Mouse (Mus musculus): ENCODE measurements around the gene Chchd6.

Chchd6 gene

GRCm38 (mm10) chr6:89409041-89409440 lies 186.4 kb downstream of the Chchd6 start:
- in situ Hi-C loops (cut with MboI, MseI), result no loop called here

- in situ Hi-C loops (cut with MboI, MseI), result no loop called here
These were observed 187.2 kb downstream of the Chchd6 start for GRCm38 (mm10) chr6:89408259-89408658.

DNA sequence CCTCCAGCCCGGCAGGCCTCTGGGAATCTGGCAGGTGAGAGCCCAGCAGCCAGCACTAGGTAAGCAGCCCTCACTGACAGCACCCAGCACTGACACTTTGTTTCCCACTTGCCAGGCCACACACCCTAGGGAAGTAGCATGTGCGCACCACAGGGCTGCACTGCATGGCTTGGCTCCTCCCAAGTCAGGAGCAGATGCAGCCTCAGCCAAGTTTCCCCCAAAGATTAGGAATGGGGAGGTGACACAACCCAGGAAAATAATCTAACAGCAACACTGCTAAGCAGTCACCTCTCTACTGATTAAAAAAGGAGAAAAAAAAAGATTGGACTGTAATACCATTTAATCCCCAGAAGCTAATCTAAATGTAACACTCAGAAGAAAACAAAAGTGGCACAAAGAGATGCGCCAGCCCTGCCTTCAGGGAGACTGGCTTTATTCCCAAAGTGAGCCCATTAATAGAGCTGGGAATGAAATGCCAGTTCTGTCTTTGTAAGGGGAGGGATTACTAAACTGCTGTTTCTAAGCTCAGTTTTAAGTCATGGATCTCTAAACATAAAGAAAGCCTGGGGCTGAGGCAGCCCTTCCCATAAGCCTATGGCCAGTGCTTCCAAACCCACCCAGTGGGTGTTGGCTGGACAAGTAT lies 188.1 kb downstream of the Chchd6 start:
- in situ Hi-C loops (cut with MboI, MseI), result no loop called here

GRCm38 (mm10) chr6:89404964-89405363 lies 190.5 kb downstream of the Chchd6 start:
- in situ Hi-C loops (cut with MboI, MseI), result no loop called here

DNA sequence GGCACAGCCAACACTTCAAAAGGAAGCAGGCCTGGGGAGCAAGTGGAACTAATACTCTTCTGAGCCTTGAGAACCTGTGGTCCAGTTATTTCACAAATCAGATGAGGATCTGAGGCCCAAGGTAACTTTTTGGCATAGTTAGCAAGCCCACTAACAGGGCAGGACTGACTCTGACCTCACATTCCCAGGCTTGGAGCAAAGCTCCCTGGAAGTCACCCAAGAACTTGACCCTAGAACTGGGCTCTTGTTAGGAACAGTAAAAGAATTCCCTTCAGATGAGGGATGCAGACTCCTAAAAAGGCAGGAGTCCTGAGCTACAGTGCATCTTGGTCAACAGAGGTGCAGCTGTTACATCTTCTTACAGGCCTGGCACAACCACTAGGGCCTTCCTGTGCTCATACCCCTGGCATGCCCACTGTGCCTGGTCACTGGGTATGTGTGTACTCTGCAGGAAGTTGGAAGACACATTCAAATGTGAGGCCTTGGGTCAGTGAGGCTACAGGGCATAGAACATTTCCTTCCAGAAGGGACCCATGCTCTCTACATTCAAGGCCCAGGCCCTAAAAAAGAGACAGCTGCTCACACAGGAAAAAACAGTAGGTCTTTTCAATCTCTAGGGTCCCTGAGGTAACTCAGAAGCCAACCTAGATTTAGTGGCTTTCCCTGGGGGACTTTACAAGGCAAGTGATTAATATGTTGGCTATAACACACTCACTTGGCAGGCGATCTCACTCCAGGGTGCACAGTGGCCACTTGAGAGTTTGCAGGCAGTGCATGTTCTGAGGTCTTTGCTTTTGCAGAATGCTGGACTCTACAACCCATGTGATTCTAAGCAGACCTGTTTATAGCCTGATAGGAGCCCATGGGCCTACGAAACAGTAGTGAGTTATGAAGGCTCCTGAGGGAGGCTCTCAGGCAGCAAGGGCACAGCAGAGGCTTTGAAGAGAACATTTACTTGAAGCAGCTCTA lies 191.9 kb downstream of the Chchd6 start:
- in situ Hi-C loops (cut with MboI, MseI), result no loop called here

GRCm38 (mm10) chr6:89402406-89402805 lies 193.0 kb downstream of the Chchd6 start:
- in situ Hi-C loops (cut with MboI, MseI), result no loop called here

DNA sequence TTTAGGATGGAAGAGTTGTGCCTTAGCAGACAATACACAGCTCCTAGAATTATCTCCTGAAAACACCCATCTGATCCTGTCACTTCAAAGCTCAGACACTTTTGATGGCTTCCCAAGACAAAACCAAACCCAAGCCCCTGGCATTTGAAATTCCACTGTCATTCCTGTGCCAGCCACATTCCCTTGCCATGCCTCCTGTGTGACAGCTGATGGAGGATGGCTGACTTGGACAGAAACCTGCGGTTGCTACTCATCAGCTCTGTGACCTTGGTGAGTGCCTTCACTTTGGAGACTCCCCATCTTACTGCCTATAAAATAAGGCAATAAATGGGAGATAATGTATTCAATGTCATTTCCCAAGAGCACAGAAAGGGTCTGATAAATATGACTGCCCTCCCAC lies 195.9 kb downstream of the Chchd6 start:
- in situ Hi-C loops (cut with MboI, MseI), result no loop called here

DNA sequence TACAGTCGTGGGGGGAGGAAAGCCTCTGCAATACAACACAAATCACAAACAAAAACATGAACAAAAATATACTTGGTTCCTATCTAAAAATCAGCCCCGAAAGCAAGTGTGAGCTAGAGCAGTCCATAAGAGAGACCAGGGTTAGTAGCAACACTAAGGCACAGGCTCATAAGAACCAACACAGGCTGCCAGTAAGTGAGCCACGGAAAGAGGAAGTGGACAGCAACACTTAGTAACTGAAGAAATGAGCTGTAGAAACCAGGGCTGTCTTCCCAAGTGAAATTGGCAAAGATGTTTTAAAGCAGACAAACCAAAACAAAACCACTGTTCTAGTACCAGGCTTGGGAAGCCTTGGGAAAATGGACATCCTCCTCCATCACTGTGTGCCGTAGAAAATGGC lies 197.5 kb downstream of the Chchd6 start:
- in situ Hi-C loops (cut with MboI, MseI), result no loop called here

DNA sequence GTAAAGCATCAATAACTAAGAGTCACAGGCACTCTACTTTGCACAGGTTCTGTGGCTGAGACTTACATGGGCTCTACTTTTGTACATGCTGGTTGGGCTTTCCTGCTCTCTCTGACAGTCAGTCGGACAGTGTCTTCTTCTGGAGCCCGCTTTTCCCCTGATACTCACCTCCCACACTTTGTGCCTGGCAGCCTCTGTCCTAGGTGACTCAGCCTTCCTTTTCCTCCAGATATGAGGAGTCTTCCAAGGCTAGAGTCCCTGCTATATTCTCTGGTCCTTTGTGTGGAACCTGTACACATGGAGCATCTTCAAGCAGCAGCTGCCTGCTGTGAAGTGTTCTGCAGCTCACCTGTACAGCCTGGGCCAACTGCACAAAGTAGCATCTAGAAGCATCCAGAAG lies 201.6 kb downstream of the Chchd6 start:
- in situ Hi-C loops (cut with MboI, MseI), result no loop called here

GRCm38 (mm10) chr6:89392213-89392612 lies 203.2 kb downstream of the Chchd6 start:
- in situ Hi-C loops (cut with MboI, MseI), result no loop called here

GRCm38 (mm10) chr6:89389771-89390170 lies 205.7 kb downstream of the Chchd6 start:
- in situ Hi-C loops (cut with MboI, MseI), result no loop called here

DNA sequence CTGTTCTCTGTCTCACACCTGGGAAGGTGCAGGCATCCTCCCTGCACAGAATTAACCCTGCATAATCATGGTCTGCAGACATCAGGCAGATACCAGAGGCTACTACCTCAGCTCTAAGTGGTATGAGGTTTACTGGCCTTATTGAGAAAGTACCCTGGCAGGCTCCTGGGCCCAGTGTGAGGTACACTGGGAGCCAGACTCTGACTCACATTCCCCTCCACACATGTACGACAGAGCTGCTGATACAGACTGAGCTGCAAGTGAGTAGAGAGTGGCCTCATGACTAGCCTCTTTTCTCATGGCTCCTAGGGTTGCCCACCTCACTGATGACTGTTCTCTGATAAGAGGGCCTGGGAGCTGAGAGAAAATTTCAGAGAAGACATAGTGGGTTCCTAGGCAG lies 208.5 kb downstream of the Chchd6 start:
- in situ Hi-C loops (cut with MboI, MseI), result no loop called here

DNA sequence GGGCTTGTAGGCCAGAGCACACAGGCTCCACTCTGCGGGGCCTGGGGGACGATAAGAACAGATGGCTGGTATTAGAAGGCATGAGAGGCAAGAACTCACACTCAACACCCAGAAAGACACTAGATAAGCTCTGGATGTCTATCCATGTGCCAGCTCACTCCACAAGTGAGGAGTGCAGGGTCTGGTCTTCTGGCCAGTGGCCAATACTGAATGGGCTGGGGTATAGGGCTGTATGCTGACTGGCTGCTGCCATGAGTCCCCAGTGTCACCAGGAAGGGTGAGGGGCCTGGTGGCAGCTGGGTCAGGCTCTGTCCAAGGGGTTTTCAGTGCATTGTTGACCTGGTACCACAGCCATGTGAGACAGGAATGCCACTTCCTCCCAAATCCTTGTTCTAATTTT lies 210.8 kb downstream of the Chchd6 start:
- in situ Hi-C loops (cut with MboI, MseI), result no loop called here

DNA sequence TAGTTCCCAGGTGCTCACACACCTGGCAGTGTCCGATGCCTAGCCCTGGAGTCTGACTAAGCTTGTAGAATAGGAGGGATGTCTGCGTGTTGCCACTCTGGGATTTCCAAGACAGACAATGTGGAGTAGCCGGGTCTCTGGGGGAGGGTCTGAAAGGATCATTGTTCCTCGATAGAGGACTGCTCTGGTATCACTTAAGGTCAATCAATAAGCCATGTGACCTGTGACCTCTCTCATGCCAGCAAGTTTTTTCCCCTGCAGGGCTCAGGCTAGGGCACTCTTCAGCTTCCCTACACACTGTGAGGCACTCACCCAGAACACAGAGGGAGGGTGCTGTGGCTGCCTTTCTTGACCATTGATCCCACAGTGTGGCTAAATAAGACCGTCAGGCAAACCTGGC lies 213.6 kb downstream of the Chchd6 start:
- in situ Hi-C loops (cut with MboI, MseI), result no loop called here

GRCm38 (mm10) chr6:89381172-89381571 lies 214.3 kb downstream of the Chchd6 start:
- in situ Hi-C loops (cut with MboI, MseI), result no loop called here

- in situ Hi-C loops (cut with MboI, MseI), result no loop called here
These were observed 214.7 kb downstream of the Chchd6 start for GRCm38 (mm10) chr6:89380751-89381150.

DNA sequence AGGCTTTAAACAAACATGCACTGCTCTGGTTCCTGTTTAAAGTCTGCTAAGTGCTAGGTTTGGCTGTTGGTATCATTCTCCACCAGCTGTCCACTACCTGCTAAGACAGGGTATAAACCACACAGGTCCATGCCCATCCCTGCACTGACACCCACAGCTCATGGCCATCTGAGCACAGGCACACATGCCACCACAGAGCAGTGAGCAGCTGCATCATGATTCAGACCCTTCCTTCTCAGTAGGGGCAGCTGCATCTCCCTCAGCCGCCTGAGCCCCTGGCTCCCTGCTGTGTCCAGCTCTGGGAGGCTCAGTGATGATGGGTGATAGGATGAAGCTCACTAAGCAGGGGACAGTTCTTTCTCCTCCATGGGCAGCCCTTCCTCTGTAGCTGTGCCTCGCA lies 217.2 kb downstream of the Chchd6 start:
- in situ Hi-C loops (cut with MboI, MseI), result no loop called here

DNA sequence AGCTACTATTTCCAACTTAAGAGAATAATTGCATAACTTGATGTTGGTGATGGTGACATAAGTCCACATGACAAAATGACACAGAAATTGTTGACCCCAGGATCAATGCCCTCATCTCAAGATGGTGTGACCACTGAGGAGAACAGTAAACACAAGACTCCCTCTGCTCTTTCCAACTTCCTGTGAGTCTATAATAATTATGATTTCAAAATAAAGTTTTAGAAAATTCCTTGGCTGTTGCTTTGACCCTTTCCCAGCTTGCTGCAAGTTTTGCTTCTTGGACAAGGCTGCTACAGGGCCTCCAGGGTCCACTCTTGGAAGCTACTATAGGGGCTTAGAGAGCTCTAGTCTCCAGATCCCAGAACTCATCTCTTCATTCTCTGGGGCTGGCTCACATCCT lies 226.6 kb downstream of the Chchd6 start:
- in situ Hi-C loops (cut with MboI, MseI), result no loop called here

- in situ Hi-C loops (cut with MboI, MseI), result loop anchor here in 1 of 2 experiments (5.0 kb wide), 1 partner anchor 278 kb away; the partner anchor contains the start of gene Txnrd3
These were observed 231.1 kb downstream of the Chchd6 start for GRCm38 (mm10) chr6:89364342-89364741.

GRCm38 (mm10) chr6:89363107-89363451 lies 232.4 kb downstream of the Chchd6 start:
- in situ Hi-C loops (cut with MboI, MseI), result loop anchor here in 1 of 2 experiments (5.0 kb wide), 1 partner anchor 279 kb away; the partner anchor contains the start of gene Txnrd3

DNA sequence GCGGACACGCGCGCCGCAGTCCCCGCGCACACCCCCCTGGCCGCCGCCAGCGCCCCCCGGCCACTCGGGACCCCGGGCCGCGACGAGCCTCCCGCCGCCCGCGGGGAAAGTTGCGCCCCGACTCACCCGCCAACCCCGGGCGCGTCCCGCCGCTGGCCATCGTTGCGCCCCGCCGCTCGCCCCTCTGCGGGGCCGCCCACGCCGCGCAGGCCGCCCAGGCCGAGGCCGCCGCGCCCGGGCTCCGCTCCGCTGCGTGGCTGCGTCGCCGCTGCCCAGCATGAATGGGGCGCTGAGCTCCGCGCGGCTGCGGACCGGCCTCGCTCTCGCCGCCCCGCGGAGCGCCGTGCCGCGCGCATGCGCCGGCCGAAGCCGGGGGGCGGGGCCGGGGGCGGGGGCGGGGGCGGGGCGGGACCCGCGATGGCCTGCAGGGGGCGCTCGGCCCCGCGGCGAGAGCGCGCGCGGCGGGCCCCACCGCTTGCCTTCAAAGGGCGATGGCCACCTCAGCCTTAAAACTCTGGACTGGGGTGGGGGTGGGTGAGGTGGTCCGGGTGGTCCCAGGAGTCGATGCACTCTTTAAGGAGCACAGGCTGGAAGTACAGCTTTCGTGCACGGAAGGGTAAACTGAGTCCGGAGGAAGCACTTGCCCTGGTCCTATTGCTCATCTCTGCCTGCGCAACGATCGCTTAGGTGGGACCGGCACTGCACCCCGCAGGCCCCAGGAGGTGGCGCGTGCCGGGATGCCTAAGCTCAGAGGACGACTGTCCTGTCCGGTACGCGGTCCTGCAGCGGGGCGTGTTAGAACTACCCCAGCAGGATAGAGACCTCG lies 233.0 kb downstream of the Chchd6 start, which contains the start of gene Plxna1:
Plxna1 (minus strand) TSS at position 340 of the 826 bp plus-strand sequence.
- in situ Hi-C loops (cut with MboI, MseI), result loop anchor here in 1 of 2 experiments (5.0 kb wide), 1 partner anchor 280 kb away; the partner anchor contains the start of gene Txnrd3

Data from T-helper 17 cell (primary cell).